Mouse (Mus musculus): ENCODE measurements at regions not wholly inside any gene's neighbourhood (a gene's known extent, or its start where the extent isn't known, plus 50 kb on each side); places are given as distances from the start of the nearest gene placed in this dataset.

DNA sequence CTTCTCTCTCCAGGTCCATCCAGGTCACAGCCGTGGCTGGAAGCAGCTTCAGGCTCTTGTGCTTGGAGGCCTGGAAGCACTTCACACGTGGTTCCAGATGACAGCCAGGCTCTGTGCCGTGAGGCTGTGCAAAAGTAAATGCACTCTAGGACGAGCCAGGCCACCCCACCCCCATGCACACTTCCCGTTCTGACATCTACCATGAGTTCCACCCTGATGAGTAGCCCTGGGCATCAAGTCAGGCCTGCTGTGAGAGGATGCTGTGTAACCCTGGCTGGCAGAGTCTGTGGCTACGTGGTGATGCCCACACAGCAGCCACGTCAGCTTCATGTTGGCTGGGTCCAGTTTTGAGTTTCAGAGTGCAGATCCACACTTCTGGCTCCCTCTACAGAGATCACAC is 202.4 kb upstream of the Sulf2 start:
- no peak for DNase-seq (ENCODE audit: low spot score in 2 of 2)

DNA sequence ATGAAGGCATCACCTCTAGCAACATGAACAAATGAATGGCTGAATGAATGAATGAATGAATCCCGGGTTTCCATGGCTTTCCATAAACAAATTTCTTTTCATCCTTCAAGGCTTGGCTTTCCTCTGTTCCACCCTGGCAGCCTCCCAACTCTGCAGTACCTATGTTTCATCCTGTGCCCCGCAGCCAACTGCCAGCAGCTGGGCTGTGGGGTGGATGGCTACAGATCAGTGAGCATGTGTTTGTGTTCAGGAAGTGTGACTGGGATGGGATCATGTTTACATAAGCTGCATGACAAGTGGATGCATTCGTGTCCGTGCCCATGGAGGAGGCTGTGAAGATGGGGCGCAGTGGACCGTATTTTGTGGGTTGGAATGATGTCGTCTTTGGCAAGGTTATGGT is 200.5 kb upstream of the Sulf2 start:
- DNase-seq (ENCODE audit: low spot score in 2 of 2): no peak

DNA sequence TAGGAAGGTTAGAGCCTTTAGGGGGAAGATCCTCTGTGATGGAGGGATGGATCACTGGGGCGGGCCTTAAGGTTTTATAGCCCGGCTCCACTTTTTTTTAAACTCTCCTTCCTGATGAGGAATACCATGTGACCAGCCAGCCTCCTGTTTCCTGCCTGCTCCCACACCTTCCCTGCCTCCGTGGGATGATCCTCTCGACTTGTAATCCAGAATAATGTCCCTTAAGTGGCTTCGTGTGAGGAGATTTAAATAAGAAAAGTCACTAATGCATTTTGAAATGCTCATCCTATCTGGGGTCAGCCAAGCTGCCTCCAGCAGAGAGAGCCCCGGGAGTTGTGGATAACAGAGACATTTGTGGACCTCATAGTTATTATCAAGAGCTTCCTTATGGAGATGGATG is 200.0 kb upstream of the Sulf2 start:
- DNase-seq (ENCODE audit: low spot score in 2 of 2): no peak

DNA sequence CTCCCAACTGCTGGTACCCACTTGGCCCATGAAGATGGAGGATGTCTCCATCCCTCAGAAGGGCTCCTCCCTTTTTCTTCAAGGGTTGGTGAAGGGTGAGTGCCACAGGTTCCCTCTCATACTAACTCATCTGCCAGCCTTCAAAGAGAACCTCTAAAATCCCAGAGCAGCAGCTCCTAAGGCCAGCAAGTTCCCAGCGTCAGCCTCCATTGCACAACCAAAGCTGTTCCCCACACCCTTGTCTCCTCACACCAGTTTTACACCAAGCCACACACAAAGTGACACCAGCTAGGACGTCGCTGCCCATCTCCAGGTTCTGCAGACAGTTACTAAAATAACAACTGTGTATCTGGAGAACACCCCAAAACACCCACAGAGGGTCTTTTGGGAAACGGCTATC is 198.9 kb upstream of the Sulf2 start:
- DNase-seq (ENCODE audit: low spot score in 2 of 2): no peak

DNA sequence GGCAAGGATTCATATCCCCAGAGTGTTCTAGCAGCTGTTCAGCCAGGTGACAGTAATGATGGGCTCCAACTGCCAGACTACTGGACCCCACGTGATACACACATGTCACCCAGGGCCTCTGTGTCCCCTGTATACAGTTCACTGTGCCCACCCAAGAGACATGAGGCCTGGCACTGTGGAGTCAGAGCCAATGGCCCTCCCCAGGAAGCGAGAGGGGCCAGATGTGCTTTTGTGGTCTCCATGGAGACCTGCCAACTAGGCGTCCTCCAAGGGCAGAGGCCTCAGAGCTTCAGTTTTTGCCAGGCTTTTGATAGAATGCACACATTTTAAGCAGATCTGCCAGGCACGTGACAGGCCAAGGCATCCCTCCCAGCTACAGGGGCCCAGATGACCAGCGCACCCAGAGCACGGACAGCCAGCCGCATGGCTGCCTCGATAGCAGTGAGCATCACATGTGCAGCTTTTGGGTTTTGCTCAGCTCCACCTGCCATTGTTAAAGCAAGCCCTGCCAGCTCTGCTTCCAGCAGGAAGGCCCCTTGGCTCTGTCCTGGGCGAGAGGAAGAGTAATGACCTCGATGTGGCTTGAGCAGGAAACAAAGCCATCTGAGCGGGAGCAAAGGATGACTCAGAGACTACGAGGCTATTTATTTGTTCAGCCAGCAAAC is 198.1 kb upstream of the Sulf2 start:
- DNase-seq (ENCODE audit: low spot score in 2 of 2): no peak

DNA sequence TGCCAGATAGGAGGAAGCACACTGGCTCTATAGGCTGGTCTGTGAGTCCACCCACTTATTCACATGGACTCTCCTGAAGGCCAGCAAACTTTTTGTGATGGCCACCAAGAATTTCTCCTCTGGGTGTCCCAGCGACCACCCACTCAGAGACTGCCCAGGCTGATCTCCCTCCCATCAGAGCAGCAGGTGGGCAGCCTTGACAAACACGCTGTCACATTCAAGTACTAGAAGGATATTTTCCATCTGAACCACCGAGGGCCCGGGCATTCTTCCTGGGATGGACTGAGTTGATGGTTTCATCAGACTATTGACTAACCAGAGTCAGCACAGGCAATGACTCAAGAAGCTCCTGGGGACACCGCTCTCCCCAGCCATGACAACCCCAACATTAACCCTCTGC is 196.5 kb upstream of the Sulf2 start:
- no peak for DNase-seq (ENCODE audit: low spot score in 2 of 2)

DNA sequence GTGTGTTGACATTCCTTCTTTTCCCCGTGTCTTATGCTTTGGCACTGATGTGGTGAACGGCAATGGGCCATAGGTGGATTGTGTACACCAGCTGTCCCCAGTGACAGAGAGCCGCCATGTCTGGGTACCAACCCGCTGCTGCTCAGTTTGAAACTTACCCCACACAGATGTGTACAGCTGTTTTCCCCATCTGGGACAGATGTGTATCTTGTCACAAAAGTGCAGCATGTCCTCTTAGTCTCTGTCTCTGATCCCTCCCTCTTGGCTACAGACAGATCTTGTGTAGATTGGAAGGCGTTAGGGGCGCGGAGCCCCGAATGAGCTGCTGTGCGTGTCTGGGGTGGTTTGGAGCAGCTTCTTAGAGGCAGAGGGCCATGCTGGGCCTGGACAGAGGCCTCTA is 196.1 kb upstream of the Sulf2 start:
- DNase-seq (ENCODE audit: low spot score in 2 of 2): no peak

DNA sequence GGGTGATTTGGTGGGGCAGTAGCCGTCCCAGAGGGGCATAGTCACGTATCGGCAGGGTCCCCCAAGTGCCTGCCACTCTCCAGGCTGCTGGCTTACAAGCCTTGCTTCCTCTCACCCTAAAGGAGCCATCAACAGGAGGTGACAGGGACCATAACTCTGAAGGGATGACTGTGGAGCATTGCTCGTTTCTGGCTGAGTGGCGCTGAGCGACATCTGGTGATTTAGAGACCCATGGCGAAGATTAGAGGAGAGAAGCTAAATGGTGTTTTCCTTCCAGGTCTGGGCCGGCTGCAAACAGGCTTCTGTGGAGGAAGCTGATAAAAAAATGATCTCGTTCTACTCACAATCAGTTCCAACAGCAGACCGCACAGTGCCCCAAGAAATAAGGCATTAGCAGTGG is 193.2 kb upstream of the Sulf2 start:
- DNase-seq (ENCODE audit: low spot score in 2 of 2): no peak

DNA sequence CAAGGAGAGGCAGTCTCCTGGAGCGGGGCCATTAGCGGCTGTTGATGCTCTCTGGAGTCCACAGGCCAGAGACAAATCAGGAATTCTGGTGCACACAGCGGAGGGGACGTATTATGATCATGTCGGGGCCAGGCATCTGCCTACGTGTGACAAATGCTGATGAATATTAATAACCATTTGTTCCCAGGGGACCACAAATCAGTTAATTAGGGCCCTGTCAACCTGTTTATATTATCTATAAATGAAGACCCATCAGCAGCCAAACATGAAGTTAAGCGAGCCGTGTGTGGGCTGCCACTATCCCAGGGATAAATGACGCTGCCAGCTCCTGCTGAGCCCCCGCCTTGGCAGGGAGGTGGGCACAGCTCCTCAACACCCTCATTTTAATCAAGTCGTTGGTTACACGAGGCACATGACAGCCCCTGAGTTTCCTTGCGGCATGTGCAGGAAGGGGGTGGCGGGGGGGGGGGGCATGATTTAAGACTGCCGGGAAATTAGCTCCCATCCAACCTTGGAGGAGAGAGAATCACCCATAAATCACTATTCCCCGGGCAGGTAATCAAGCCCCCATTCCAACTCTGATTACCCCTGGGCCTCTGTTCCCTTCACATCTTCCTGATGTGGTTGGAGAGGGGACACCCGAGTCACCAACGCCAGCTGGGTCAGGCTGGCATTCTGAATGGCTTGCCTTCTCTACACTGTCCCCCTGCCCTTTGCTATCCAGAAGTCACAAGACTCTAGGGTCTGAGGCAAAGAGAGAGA is 191.1 kb upstream of the Sulf2 start:
- peak; percentile 35 to 66 for DNase-seq (ENCODE audit: low spot score in 2 of 2)

DNA sequence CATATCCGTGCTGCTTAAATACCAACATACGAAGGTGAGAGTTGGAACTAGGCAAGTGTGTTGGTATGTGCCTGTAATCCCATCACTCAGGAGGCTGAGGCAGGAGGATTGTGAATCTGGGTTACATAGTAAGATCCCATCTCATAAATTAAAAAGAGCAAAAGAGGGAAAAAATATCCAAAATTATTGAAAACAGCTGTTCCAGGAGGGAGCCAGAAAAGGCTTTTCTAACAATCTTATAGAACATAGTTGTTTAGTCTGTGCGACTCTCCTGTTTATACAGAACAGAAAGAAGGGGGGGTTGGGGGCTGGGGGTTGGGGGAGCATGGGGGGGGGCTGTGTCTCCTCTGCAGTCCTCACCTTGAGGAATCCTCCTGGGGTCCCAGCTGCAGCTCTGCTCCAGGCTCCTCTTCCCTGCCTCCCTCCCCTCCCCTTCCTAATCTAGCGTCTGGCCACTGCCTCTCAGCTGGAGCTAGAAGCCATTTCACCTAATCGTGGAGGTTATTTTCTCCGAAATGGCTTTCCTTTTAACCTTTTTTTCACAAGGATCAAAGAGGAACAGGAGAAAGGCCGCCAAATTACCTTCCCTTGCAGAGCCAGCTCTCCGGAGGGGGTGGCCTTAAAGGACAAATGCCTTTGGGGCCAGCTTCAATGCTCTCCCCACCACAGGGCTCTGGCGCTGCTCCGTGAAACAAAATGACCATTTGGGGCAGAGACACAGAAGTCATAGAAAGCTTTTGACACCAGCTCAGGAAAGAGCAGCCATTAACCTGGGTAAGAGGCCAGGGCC is 188.3 kb upstream of the Sulf2 start:
- no peak for DNase-seq (ENCODE audit: low spot score in 2 of 2)

DNA sequence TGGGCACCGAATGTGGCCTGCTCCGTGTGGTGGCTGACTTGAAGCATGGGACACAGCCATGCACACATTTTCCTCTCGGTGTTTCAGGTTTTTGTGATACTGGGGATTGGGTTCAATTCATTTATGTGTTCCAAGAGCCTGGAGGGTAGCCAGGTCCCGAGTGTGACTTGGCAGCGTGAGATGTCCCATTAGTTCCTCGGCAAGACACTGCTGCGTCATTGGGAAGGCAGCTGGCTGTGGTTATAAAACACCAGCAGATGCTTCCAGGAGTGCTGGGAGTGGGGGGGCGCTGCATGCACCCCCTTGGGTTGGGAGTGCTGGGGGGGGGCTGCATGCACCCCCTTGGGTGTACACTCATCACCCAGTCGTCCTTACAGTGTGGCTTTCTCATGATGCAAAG is 186.9 kb upstream of the Sulf2 start:
- peak; percentile 53 to 85 for DNase-seq (ENCODE audit: low spot score in 2 of 2)

DNA sequence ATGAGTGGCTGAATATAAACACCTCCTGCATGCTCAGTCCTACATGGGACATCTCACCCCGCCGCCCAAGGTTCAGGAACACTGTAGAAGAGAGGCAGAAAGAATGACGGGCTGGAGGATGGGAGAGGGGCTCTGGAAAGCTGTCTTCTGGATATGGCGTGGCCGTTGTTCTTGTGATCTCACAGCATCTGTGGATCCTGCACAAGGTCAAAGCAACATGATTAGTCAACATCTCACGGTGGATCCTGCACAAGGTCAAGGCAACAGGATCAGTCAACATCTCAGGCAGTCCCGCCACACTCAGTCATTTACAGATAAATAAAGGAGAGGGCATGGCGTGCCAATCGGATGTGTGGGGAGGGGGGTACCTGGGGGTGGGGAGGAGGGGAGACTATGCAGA is 184.7 kb upstream of the Sulf2 start:
- no peak for DNase-seq (ENCODE audit: low spot score in 2 of 2)

DNA sequence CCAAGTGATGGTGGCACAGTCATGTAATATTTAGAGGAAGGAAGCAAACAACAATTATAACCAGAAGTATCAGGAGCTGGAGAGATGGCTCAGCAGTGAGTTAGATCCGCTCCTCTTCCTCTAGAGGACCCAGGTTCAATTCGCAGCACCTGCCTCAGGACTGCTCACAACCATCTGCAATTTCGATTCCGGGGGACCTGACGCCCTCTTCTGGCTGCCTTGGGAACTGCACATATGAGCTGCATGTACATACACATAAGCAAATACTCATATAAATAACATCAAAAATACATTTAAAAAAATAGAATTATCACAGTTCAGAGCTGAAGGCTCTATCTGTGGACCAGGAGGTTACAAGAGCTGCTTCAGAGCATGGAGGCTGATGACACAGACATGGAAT is 184.0 kb upstream of the Sulf2 start:
- no peak for DNase-seq (ENCODE audit: low spot score in 2 of 2)

DNA sequence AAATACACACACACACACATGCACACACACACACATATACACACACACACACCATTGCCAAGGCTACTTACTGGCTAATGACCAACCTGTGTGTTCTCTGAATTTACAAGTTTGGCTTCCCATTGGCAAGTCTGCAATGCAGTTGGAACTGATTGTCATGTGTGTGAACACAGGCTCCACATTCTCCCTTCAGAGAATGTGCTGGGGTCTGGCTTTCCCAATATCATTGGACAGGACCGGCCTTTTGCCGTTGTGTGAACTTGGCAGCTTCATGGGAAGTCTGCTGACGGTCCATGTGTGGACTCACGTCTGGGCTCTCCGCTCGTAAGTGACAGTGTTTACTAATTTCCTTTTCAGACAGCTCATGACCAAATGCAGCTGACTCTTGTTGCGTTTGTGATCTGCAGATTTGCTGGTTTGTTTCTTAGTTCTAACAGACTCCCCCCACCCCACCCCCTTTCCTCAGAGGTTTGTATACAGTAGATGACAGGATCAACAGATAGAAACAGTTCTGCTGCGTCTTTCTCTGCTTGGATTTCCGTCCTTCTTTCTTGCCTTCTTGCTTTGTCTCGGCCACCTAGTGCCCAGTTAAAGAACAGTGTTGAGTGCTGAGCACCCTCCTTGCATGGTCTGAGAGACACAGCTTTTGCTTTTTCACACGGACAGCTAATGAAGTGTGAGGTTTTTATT is 183.1 kb upstream of the Sulf2 start:
- DNase-seq (ENCODE audit: low spot score in 2 of 2): no peak

DNA sequence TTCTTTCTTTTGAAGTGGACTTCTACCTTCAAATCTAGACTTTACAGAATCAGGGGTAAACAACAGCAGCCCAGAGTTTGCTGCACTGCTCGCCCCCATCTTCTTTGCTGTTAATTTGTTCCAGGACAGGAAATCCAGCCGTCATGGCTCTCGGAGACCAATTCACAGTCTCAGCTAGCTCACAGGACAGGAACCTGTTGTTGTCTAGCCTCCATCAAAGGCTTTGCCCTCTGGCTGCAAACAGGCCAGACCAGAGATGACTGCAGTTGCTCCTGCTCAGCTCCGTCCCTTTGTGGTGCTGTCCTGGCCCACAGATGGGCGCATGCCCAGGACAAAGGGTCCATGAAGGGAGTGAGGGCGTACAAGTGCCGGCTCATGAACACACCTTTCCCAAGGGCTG is 182.2 kb upstream of the Sulf2 start:
- no peak for DNase-seq (ENCODE audit: low spot score in 2 of 2)

DNA sequence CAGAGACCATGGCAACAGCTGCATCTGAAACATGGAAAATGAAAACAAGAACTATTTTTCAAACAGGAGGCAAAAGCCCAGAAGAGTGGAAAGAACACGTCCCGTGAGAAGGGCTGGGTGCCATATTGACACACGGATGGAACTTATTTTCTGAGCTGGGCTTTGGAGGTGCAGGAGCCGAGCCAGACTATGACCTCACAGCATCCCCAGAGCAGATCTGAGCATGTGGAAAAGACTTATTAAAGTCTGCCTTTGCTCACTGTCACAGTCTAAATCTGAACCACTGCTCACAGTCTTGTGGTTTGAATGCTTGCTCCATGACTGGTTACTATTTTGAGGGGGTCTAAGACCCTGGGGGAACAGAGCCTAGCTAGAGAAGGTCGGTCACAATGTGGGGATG is 180.2 kb upstream of the Sulf2 start:
- no peak for DNase-seq (ENCODE audit: low spot score in 2 of 2)

DNA sequence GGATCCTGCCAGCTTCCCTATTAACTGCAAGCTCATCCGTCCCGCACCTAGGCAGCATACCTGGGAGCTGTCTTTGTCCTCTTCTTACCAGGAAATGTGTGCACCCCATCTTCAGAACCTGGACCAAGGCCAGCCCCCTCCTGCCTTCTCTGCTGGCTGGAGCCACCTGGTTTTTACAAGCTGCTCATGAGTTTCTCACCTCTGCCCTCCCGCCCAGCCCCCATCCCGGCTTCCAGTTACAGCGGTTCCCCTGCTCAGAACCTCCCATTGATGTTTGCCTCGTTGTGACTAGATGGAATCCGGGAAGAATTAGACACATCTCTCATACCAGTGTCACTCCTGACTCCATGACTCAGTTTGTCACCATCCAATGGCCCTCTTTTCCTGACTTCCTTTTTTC is 179.1 kb upstream of the Sulf2 start:
- DNase-seq (ENCODE audit: low spot score in 2 of 2): no peak

DNA sequence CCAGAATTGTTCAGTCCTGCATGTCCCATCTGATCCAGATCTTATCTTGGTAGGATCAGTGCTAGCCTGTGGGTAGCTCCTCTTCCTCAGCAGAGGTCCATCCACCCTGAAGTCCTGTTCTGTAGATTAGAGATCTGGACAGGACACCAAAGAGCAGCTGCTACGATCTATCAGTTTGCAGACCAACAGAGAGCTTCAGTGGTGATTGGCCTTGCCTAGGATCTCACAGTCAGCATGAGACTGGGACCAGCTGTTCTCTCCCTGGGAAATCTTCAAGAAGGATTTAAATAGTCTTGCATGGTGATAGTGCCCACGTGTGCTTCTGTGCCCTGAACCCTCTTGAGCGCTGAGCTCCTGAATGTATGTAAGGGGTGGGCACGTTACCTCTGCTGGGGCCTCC is 178.4 kb upstream of the Sulf2 start:
- no peak for DNase-seq (ENCODE audit: low spot score in 2 of 2)

DNA sequence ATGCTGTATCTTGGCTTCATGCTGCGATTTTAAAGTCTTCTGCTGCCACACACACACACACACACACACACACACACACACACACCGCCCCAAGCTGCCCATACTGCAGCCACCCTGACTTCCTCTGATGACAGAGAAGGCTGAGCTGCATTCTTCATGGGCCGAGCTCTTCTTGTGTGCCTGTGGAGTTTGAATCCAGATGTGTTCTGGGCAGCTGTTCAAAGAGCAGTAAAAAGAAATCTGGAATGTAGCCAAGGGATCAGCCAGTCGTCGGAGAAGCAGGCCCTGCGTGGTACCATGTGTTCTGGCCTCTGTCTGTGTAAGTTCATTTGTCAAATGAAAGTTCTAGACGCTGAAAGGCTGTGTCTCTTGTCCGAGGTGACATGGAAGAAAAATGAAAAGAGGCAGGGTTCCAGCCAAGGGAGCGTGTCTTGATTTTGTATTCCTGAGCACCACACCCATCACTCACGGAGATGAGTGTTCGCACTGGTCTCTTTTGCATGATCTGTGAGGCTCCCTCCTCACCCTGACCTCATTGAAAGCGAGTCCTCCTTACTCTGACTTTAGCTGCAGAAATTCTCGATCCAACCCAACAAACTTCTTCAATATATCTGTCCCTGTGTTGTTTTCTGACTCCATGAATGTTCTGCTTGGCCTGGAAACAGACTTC is 177.4 kb upstream of the Sulf2 start:
- no peak for DNase-seq (ENCODE audit: low spot score in 2 of 2)

DNA sequence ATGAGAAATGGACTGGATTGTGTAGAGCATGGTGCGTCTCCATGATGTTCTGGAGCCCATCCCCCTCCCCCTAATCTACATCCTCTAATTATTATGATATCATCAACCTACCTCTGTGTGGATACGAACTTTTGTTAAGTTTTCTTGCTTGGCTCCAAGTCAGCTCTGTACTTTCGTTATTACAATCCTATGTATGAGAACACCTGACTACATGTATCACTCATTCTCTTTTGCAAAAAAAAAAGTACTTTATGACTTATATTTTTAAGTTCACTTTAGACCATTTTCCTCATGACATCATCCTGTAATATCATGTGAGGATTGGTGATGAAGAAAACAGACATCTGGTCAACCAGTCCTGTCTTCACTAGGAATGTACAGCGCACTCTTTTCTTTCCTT is 175.7 kb upstream of the Sulf2 start:
- DNase-seq (ENCODE audit: low spot score in 2 of 2): no peak

DNA sequence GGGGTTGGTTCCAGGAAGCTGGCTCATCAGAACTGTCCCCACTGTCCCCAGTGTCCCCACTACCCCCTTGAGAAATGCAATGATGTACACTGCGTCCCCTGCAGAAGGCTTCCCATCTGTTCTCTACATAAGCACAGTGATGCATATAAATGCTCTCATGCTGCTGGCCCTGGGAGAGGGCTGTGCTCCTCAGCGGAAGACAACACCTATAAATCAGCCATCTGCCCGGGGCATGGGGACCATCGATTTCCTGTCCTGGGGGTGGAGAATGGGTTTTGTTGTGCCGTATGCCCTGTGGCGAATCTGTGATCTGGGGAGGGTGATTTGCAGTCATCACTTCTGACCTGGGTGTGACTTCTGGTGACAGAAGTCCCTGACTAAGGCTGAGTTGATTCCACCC is 174.9 kb upstream of the Sulf2 start:
- DNase-seq (ENCODE audit: low spot score in 2 of 2): no peak

Measured in layer of hippocampus, postnatal 14 days (tissue).